Mouse (Mus musculus) embryonic facial prominence, embryonic 10.5 days (tissue): ENCODE data around the gene Iqcm. TPM values are rescaled to one million over a fixed set of nuclear protein-coding genes. Genes with fewer than 3 reads are reported as not detected.
A peak's percentile ranks its signal among the peaks of the same experiment; 100 is the strongest.

ENCODE experiments used
- DNase-seq: peaks from one replicate; pipeline ENCODE4 v3.0.0-alpha.2; 2017; ENCODE audit warnings: low spot score
- H3K27ac ChIP-seq: fragments of 300-500 bp; sonication (generic); replicated peaks from 2 replicates; pipeline ENCODE4 v1.5.1; 2016; ENCODE audit warnings: mild to moderate bottlenecking
- H3K27me3 ChIP-seq: fragments of 300-500 bp; sonication (generic); replicated peaks from 2 replicates; pipeline ENCODE4 v1.6.1; 2016; ENCODE audit warnings: low read depth, mild to moderate bottlenecking; ENCODE audit not compliant: poor library complexity, severe bottlenecking
- H3K36me3 ChIP-seq: fragments of 300-500 bp; sonication (generic); replicated peaks from 2 replicates; pipeline ENCODE4 v1.6.1; 2016; ENCODE audit warnings: mild to moderate bottlenecking, moderate library complexity
- H3K4me1 ChIP-seq: fragments of 300-500 bp; sonication (generic); 2 replicates; pipeline ENCODE4 v1.6.1; 2016
- H3K4me3 ChIP-seq: fragments of 300-500 bp; sonication (generic); 2 replicates; pipeline ENCODE4 v1.5.1; 2016; ENCODE audit warnings: mild to moderate bottlenecking, moderate library complexity
- H3K9me3 ChIP-seq: fragments of 300-500 bp; sonication (generic); 2 replicates; pipeline ENCODE4 v1.6.1; 2016; ENCODE audit warnings: mild to moderate bottlenecking
- WGBS: fragments of 180-500 bp; shearing (Covaris S2); methylation state at CpG from one replicate; pipeline ENCODE4 v1.1.7; 2016; 5-methylcytosine and 5-hydroxymethylcytosine counted together
- polyA plus RNA-seq: library from polyadenylated mRNA; unstranded; fragments of >200 nt; fragmentation: Nextera tagmentation; extraction: Ambion mirVana; gene quantifications from 2 replicates; pipeline ENCODE4 v1.2.1, GENCODE M21; 2016

Gene Iqcm
- polyA plus RNA-seq, 1 experiment from 2014 or later: 0.12 TPM

- H3K27ac ChIP-seq: no peak overlapping the region
- H3K9me3 ChIP-seq: no peaks in the 10 kb centered on the region
- H3K36me3 ChIP-seq: no peaks in the 10 kb centered on the region
- no peaks in the 10 kb centered on the region for H3K4me1 ChIP-seq
- WGBS: 80% methylated on average over 4 of the region's 4 CpGs
- no peak for DNase-seq
- no peak overlapping the region for H3K4me3 ChIP-seq
- no peaks in the 10 kb centered on the region for H3K27me3 ChIP-seq
Measured at GRCm38 (mm10) chr8:75828468-75829132, 380.1 kb downstream of the Iqcm start.

- Histone ChIP-seq H3K4me1 (no peaks in the 10 kb centered on the region), H3K9me3 (no peaks in the 10 kb centered on the region), H3K27me3 (no peaks in the 10 kb centered on the region), H3K27ac (no peak overlapping the region), H3K4me3 (no peak overlapping the region), H3K36me3 (no peaks in the 10 kb centered on the region)
- DNase-seq: no peak
- 90% methylated on average over 2 of the region's 2 CpGs for WGBS
Measured at GRCm38 (mm10) chr8:75835245-75835644, 386.8 kb downstream of the Iqcm start.

DNA sequence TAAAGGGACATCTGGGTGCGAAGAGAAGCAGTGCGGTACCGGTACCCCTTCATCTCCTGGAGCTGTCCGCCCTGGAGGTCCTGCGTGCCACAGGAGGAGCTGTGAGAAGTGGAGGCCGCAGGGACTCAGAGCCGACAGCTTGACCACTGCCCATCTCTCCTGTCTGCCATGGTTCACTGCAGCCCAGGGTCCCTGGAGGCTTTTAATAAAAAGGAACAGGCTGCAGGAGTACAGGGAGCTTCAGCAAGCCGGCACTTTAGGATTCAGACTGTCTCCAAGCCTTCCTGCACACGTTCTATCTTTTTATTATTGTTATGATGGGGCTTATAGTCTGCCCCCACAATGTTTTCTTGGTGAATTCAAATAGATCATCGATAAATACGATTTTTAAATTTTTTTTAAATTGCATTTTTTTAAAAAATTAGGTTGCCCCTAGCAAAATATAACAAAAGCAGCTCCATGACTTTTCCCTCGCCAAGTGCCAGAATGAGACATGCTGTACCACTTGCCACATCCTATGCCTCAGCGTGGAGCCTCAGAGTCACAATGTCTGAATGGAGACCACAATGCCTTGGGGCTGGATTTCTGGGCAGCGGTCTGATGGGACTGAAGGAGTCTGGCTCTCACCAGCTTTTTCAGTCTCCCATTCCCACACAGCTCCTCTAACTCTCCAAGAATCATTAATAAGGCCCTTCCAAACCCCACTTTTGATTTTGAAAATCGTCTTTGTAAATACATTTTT, 469.3 kb downstream of the Iqcm start:
- Histone ChIP-seq H3K27ac (no peak overlapping the region), H3K4me1 (no peaks in the 10 kb centered on the region), H3K36me3 (no peaks in the 10 kb centered on the region), H3K27me3 (no peaks in the 10 kb centered on the region), H3K4me3 (no peak overlapping the region), H3K9me3 (no peaks in the 10 kb centered on the region)
- peak; percentile 8 for DNase-seq
- WGBS: 63% methylated on average over 15 of the region's 15 CpGs

DNA sequence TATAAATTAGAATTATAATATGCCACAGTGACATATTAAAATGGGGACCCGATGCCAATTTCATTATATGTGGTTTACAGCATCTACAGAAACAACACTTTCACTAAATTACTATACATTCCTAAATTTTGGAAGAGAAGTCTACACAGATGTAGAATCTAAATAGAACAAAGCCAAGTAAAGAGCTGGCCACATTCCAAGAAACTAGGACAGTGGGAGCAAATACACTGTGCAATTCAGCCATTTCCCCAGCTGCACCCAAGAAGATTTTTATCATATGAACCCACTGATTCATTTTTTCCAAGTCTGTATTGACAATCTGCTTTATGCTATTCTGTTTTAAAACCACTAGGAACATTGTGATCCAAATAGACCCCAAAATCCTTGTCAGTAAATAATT, 500.7 kb downstream of the Iqcm start:
- no peaks in the 10 kb centered on the region for H3K9me3 ChIP-seq
- H3K4me3 ChIP-seq: no peak overlapping the region
- H3K36me3 ChIP-seq: no peaks in the 10 kb centered on the region
- H3K27ac ChIP-seq: no peak overlapping the region
- H3K27me3 ChIP-seq: no peaks in the 10 kb centered on the region
- 82% methylated on average over 1 of the region's 1 CpGs for WGBS
- H3K4me1 ChIP-seq: no peaks in the 10 kb centered on the region
- DNase-seq: no peak

- Histone ChIP-seq H3K4me3 (no peak overlapping the region), H3K27ac (no peak overlapping the region), H3K4me1 (no peaks in the 10 kb centered on the region), H3K27me3 (no peaks in the 10 kb centered on the region), H3K36me3 (no peaks in the 10 kb centered on the region), H3K9me3 (no peaks in the 10 kb centered on the region)
- no peak for DNase-seq
- WGBS: 91% methylated on average over 2 of the region's 2 CpGs
Measured at GRCm38 (mm10) chr8:75956016-75956415, 507.5 kb downstream of the Iqcm start.

DNA sequence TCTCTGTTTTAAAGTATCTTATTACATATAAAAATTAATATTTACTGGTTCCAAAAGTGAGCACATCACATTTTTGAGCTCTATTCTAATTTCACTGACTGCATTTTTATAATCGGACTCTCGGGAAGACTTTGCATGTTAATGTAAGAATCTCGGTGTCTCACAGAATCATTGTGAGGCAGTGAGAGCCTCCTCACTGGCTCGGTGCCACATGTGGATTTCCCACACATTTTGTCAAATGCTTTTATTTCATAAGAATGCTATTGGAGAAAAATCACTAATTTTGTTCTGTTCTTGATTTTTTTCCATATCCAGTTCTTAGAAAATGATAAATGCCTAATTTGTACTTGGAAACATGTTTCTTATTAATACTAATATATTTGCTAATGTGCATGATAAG, 570.0 kb downstream of the Iqcm start:
- WGBS: 92% methylated on average over 4 of the region's 4 CpGs

More for the DNA sequence above, 570.0 kb downstream of the Iqcm start:
- Histone ChIP-seq H3K36me3 (no peaks in the 10 kb centered on the region), H3K27ac (no peak overlapping the region), H3K4me3 (no peak overlapping the region), H3K9me3 (no peaks in the 10 kb centered on the region), H3K4me1 (no peaks in the 10 kb centered on the region), H3K27me3 (no peaks in the 10 kb centered on the region)
- DNase-seq: no peak

Other genes starting within 250 kb of the Iqcm start
- 0.06 and 0.51 TPM in 2 replicates for gene Rasd2, start 234.8 kb upstream of the Iqcm start, polyA plus RNA-seq
- gene Gm10358, start 42.1 kb upstream of the Iqcm start, polyA plus RNA-seq: 0.30 TPM in 1 of 2 replicates, not detected in the other